Mouse (Mus musculus) spleen, adult 2 months (tissue): Measurements from ENCODE around the gene Kctd21. TPM values are rescaled to one million over a fixed set of nuclear protein-coding genes. Genes with fewer than 3 reads are reported as not detected.

Source experiments
- DNase-seq, 2 experiments: peaks; one replicate each; pipeline versions ENCODE4 v3.0.0 to v3.0.0-alpha.2; 2012 to 2021; ENCODE audit warnings: low spot score in 2 of 2, low read depth in 1 of 2
- H3K27ac ChIP-seq: fragments of 200-500 bp; 2 replicates; pipeline ENCODE4 v1.5.1; 2012; ENCODE audit warnings: low read length, inconsistent platforms; ENCODE audit not compliant: insufficient read depth
- H3K27me3 ChIP-seq: fragments of 200-500 bp; 2 replicates; pipeline ENCODE4 v1.6.1; 2012; ENCODE audit warnings: mild to moderate bottlenecking, moderate library complexity, low read length, inconsistent platforms; ENCODE audit not compliant: control insufficient read depth, insufficient read depth
- H3K36me3 ChIP-seq: fragments of 200-500 bp; 2 replicates; pipeline ENCODE4 v1.6.1; 2012; ENCODE audit warnings: mild to moderate bottlenecking, low read length, inconsistent platforms; ENCODE audit not compliant: control insufficient read depth, insufficient read depth
- H3K4me1 ChIP-seq: fragments of 200-500 bp; 2 replicates; pipeline ENCODE4 v1.6.1; 2011; ENCODE audit warnings: inconsistent platforms; ENCODE audit not compliant: control insufficient read depth, insufficient read depth, insufficient read length
- H3K4me3 ChIP-seq: fragments of 200-500 bp; 2 replicates; pipeline ENCODE4 v1.5.1; 2011; ENCODE audit warnings: mild to moderate bottlenecking, inconsistent platforms; ENCODE audit not compliant: insufficient read depth, insufficient read length; ENCODE audit errors: extremely low read depth
- CTCF ChIP-seq: fragments of 200-500 bp; IDR thresholded peaks from 2 replicates; pipeline ENCODE4 v1.5.1; 2011; ENCODE audit warnings: mild to moderate bottlenecking, inconsistent platforms; ENCODE audit not compliant: insufficient read depth, insufficient read length, insufficient replicate concordance; ENCODE audit errors: extremely low read depth
- POLR2A ChIP-seq: fragments of 200-500 bp; IDR thresholded peaks from 2 replicates; pipeline ENCODE4 v1.6.1; 2011; ENCODE audit warnings: low read depth, low read length, inconsistent platforms
- WGBS: fragments of 180-500 bp; shearing (Covaris S2); methylation state at CpG from one replicate; pipeline ENCODE4 v1.1.7; 2018; 5-methylcytosine and 5-hydroxymethylcytosine counted together
- polyA plus RNA-seq: library from polyadenylated mRNA; depleted of rRNA; stranded (reverse); fragments of >200 nt; gene quantifications from 2 replicates; pipeline ENCODE4 v1.2.3, GENCODE M21; 2012

Gene Kctd21
- polyA plus RNA-seq, 1 experiment = 2.8 TPM

DNA sequence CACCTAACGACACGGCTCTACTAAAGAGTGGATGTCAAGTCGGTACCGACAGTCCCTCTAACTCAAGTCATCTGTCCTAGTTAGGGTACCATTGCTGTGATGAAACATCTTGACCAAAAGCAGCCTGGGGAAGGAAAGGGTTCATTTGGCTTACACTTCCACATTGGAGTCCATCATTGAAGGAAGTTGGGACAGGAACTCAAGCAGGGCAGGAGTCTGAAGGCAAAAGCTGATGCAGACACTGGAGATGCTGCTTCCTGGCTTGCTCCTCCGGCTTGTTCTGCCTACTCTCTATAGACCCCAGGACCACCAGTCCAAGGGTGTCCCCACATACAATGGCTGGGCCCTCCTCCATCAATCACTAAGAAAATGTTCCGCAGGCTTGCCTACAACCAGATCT lies 16.5 kb upstream of the Kctd21 start:
- H3K27me3 ChIP-seq = no peaks in the 10 kb centered on the region
- H3K36me3 ChIP-seq = peaks cover 2% of the 10 kb centered on the region
- H3K4me1 ChIP-seq = no peaks in the 10 kb centered on the region
- no peak for TF ChIP-seq CTCF
- TF ChIP-seq POLR2A = no peak
- DNase-seq = no peak
- WGBS = 91% methylated on average over 6 of the region's 6 CpGs
- no peak overlapping the region for H3K27ac ChIP-seq
- H3K4me3 ChIP-seq = no peak overlapping the region

DNA sequence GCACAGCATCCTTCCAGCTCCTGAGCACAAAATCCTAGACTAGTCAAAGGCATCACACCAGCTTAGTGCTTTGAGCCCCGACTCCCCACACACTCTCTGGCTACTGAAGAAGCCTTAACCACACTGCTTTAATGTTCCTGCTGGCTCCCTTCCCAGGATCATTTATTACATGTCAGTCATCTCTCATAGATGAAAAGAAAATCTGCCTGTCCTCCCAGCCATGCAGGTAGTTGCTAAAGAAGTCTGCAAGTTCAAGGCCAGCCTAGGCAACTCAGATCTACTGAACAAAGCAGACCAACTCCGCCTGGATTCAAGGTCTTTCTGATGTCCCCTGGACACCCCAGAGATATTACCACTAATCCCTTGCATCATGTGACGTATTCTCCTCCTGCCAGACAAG lies 14.4 kb upstream of the Kctd21 start:
- no peak overlapping the region for H3K4me3 ChIP-seq
- H3K36me3 ChIP-seq = no peaks in the 10 kb centered on the region
- WGBS = 70% methylated on average over 3 of the region's 3 CpGs
- TF ChIP-seq CTCF (no peak), POLR2A (no peak)
- H3K27me3 ChIP-seq = no peaks in the 10 kb centered on the region
- no peak overlapping the region for H3K27ac ChIP-seq
- H3K4me1 ChIP-seq = no peaks in the 10 kb centered on the region
- no peak for DNase-seq

DNA sequence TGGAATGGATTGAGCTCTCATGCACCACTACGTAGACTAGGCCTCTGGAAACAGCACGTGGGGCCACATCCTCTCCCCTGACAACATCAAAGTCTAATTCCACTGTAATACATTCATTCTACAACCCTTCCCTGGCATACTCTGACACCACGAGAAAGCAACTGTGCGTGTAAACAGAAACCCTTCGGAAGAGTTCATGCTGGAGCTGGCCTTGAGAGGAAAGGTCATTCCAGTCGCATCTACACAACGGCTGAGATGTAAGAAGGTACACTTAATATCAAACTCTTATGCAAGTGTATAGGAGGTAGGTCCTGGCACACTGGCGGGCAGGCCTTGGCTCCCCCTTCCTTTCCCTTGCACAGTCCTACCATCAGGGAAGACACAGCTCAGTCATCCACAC lies 7.8 kb upstream of the Kctd21 start:
- peaks cover 2% of the 10 kb centered on the region; the same call in 1 of the 2 replicates for H3K27me3 ChIP-seq
- no peaks in the 10 kb centered on the region; the same call in 1 of the 2 replicates for H3K4me1 ChIP-seq
- H3K4me3 ChIP-seq = no peak overlapping the region
- H3K36me3 ChIP-seq = no peaks in the 10 kb centered on the region
- no peak overlapping the region for H3K27ac ChIP-seq
- WGBS = 94% methylated on average over 8 of the region's 8 CpGs
- DNase-seq = no peak
- TF ChIP-seq POLR2A (no peak), CTCF (no peak)

DNA sequence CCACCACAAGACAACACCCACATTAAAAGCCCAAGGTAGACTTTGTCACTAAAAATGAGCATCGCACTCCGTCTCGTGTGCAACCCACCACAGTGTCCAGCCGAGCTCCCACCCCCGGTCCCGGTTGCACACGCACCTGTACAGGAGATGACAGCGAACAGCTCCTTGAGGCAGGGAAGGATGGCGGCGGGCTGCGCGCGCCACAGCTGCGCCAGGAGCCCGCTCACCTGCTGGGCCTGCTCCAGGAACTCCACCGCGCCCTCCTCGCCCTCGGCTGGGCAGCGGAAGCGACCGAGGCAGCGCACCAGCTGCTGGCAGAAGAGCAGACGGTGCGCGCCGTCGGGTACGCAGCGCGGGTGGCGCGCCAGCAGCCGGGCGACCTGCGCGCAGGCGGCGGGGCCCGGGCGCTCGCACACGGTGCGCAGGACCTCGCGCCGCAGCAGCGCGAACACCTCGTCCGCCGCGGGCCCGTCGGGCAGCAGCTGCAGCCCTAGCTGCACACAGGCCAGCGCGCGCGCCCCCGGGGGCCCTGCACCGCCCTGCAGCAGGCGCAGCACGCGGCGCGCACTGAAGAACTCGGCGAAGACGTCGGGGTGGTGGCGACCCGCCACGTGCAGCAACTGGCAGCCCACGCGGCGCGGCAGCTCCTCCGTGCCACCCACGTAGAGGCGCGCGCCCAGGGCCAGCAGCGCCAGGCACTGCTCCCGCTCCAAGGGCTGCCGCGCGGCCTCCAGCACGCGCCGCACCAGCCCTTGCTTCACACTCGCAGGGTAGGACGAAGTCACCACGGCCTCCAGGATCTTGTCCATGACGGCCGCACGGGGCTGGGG lies 6.8 kb upstream of the Kctd21 start:
- no peak overlapping the region for H3K4me3 ChIP-seq
- no peaks in the 10 kb centered on the region; the same call in 1 of the 2 replicates for H3K4me1 ChIP-seq
- WGBS = 33% methylated on average over 96 of the region's 96 CpGs
- no peak for TF ChIP-seq CTCF
- TF ChIP-seq POLR2A = no peak
- no peaks in the 10 kb centered on the region for H3K36me3 ChIP-seq
- H3K27me3 ChIP-seq = peaks cover 2% of the 10 kb centered on the region; the same call in 1 of the 2 replicates
- no peak overlapping the region for H3K27ac ChIP-seq
- DNase-seq = no peak

DNA sequence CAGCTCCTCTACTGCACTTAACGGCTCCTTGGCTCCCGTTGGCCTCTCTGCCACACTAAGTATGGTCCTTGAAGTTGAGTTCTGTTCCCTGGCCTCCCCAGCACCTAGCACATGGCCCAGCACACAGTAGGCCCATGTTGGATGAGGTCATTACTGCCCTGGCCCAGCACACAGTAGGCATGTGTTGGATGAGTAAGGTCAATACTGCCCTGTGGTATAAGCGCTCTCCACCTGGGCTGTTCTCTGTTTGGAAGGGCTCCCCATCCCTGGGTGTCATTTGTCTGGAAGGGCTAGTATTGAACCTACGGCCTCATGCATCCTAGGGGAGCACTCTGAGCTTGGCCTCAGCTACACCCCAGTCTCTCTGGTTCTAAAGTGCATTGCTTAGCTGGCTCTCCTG lies 4.8 kb upstream of the Kctd21 start:
- H3K27me3 ChIP-seq = peaks cover 2% of the 10 kb centered on the region; the same call in 1 of the 2 replicates
- DNase-seq = no peak
- 93% methylated on average over 4 of the region's 4 CpGs for WGBS
- TF ChIP-seq POLR2A (no peak), CTCF (no peak)
- peaks cover 3% of the 10 kb centered on the region for H3K4me1 ChIP-seq
- no peak overlapping the region for H3K27ac ChIP-seq
- no peaks in the 10 kb centered on the region for H3K36me3 ChIP-seq
- no peak overlapping the region for H3K4me3 ChIP-seq

DNA sequence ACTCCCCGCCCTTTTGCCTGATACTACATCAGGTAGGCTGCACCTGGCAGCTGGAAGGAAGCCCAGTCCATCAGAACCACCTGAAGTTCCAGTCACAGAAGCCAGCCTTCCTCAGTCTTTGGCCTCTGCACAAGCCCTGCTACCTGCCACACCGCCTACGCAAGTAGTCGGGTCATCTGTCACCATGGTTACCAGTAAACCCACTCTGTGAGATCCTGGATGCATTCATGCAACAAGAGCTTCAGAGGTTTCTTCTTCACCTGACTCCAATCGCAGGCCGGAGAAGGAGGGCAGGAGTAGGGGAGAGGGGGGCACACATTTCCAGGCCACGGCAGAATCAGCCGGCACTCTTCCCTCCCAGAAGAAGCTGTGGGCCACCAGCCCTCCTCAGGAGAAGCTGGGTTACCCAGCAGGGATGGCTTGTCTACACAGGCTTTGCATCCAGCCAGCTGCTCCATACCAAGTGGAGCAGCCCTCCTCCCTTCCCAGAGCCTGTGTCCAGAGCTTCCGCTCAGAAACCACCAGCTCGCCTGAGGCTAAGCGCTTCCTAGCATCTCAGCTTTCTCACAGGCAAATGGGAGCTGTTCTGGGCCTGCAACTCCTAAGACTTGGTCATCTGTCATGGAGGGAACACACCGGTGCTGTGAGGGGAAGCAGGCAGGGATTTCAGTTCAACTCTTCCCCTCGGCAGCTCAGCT lies 3.1 kb upstream of the Kctd21 start:
- no peak overlapping the region for H3K4me3 ChIP-seq
- H3K27ac ChIP-seq = no peak overlapping the region
- peaks cover 8% of the 10 kb centered on the region for H3K4me1 ChIP-seq
- no peak for DNase-seq
- no peaks in the 10 kb centered on the region for H3K36me3 ChIP-seq
- WGBS = 88% methylated on average over 13 of the region's 13 CpGs
- peaks cover 2% of the 10 kb centered on the region; the same call in 1 of the 2 replicates for H3K27me3 ChIP-seq
- TF ChIP-seq CTCF (no peak), POLR2A (no peak)

DNA sequence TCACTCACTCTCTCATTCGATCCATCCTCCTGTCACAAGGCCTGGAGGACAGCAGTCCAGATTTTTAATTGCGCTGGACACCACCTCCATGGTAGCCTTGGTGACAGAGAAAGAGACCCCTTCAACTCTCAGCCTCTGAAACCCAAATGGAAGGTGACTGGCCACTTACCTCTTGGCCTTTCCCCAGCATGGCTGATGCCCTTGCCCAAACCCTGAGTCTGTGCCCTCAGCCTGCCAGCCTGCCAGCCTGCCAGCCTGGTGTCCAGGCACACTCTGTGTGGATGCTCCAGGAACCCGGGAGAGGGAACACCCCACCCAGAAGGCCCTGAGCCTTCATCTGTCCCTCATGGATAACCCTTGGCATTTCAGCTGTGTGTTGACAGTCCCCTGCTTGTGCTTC lies 2.5 kb upstream of the Kctd21 start:
- Histone ChIP-seq H3K27ac (no peak overlapping the region), H3K4me3 (no peak overlapping the region), H3K27me3 (peaks cover 2% of the 10 kb centered on the region; the same call in 1 of the 2 replicates), H3K4me1 (peaks cover 8% of the 10 kb centered on the region), H3K36me3 (no peaks in the 10 kb centered on the region)
- TF ChIP-seq POLR2A (no peak), CTCF (no peak)
- WGBS = 89% methylated on average over 3 of the region's 3 CpGs
- DNase-seq = no peak
